Comparison of ENCODE assay signal across 23 mouse cellular contexts in genomic region chr16:9589176-9589575, GRCm38 (mm10).
"Had no signal": no experiment of that assay in that cellular context is flagged by ENCODE, and none has a peak within 500 bp of the region (broad histone marks: within the 10 kb centered on the region; RNA-seq: fewer than 3 reads in every experiment).

No protein-coding gene starts in this region.

- DNase-seq: kidney, postnatal 25 days; liver; lung, adult 18-20 months; lung, postnatal 10 days; lung, postnatal 36 days; retina, postnatal 1 day; right cerebral cortex, postnatal 25 days; thymus, adult 2 months; thymus, postnatal 14 days; thymus, postnatal 4 days had no signal

- H3K27ac ChIP-seq: kidney, postnatal 0 days; limb, embryonic 10.5 days; limb, embryonic 13.5 days; liver, embryonic 12.5 days; liver, embryonic 15.5 days; lung, embryonic 15.5 days; midbrain, embryonic 10.5 days; midbrain, embryonic 13.5 days; neural tube, embryonic 13.5 days had no signal

- ATAC-seq: intestine, postnatal 0 days; liver, embryonic 12.5 days; midbrain, embryonic 13.5 days; midbrain, embryonic 16.5 days had no signal

- H3K4me3 ChIP-seq: limb, embryonic 10.5 days; limb, embryonic 13.5 days; liver, embryonic 12.5 days; liver, embryonic 15.5 days; lung, embryonic 15.5 days; megakaryocyte, embryonic 14.5 days; midbrain, embryonic 10.5 days; midbrain, embryonic 13.5 days; myocyte; neural tube, embryonic 13.5 days had no signal
